Mouse (Mus musculus) urinary bladder, postnatal 10 days (tissue): ENCODE results near the gene Madcam1.
"Not testable (repeated sequence)": the region's sequence is repeated elsewhere in the genome, so short reads cannot be mapped to it uniquely, and the experiment has no call there.

ENCODE experiments used
- DNase-seq: peaks from one replicate; pipeline ENCODE4 v3.0.0; 2022; ENCODE audit warnings: low spot score

Gene Madcam1

GRCm38 (mm10) chr10:79689178-79689577 lies 24.8 kb downstream of the Madcam1 start:
- DNase-seq, result no peak

DNA sequence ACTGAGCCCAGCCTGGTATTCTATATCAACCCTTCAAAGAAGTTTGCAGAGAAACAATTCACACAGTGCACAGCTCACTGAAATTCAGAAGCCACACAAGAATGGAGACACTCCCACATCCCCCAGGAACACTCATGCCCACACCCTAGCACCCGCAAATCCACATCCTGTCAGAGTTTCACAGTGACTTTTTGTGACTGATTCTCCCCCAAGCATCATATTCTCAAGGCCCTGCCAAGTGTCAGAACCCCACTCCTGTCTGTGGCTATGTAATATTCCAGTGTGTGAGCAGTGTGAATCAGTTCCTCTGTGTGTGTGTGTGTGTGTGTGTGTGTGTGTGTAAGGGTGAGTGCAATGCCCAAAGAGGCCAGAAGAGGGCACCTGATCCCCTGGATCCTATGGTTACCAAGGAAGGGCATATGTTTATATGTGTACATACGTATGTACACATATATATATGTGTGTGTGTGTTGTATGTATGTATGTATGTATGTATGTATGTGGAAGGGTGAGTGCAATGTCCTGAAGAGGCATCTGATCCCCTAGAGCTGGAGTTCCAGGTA lies 27.7 kb downstream of the Madcam1 start:
- no peak for DNase-seq

DNA sequence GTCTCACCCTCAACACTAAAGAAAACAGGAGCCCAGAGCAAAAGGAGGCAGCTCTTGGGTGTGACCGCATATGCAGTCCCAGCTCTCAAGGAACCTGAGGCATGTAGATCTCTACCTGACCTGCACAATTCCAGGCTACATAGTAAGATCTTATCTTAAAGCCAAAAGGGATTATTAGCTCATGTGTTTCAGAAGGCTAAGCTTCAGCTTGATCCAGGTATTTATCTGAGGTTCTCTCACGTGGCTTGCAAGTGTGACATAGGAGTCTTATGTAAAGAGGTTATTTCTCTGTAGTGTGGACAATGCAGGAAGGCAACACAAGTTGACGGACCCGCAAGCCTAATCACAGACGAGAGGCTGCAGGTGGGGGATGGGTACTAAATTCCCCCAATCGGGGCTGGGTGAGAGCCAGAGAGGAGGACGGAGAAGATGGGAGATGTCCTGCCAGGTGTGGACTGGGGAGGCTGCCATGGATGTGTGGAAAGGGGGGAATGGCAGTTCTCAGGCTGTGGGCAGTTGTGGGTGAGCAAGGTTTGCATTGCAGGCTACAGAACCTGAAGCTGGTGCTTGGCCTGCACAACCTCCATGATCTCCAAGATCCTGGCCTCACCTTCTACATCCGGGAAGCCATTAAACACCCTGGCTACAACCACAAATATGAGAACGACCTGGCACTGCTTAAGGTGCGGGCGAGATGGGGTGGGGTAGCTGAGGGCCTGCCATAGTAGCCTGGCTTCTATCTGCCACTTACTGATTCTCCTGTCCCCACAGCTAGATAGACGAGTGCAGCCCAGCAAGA lies 29.4 kb downstream of the Madcam1 start:
- DNase-seq, result no peak

GRCm38 (mm10) chr10:79694379-79694655 lies 30.0 kb downstream of the Madcam1 start:
- no peak for DNase-seq

DNA sequence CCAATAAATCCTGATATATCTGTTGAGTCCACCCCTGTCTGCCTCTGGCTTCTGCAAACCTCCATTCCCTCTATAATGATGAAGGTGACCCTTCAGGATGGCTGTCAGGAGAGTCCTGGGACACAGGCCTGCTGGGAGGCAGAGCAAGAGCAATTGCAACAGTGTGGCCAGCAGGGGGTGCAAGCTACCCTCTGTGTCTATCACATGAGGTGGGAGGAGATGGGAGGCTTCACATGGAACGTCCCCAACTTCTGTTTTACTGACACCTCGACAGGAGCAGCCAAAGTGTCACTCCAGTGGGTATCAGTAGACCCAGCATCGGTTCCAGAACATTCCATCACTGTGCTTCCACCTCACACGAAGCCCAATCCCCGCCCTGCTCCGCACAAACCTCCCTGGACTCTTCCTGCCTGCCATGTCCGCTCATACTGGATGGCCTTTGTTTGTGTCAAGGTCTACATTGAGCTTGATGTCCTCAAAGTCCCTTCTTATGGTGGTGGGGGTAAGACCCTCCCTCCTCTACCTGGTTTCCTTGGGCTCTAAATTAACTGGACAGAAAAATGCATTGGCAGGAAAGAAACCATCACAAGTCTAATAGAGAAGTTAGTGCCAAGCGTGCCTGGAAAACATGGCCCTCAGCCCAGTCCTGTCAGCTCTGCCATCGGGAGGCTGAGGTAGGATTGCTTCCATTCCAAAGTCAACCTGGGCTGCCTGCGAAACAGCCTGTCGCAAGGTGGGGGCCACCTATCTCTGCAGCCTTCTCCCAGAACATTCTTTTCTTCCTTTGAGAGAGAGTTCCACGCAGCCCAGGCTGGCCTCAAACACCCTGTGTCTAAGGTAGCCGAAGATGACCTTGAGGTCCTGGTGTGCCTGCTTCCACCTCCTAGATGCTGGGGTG lies 31.1 kb downstream of the Madcam1 start:
- DNase-seq, result no peak

- no peak for DNase-seq
Measured at GRCm38 (mm10) chr10:79696129-79696651, 31.8 kb downstream of the Madcam1 start.

GRCm38 (mm10) chr10:79697916-79698315 lies 33.6 kb downstream of the Madcam1 start:
- DNase-seq, result no peak

DNA sequence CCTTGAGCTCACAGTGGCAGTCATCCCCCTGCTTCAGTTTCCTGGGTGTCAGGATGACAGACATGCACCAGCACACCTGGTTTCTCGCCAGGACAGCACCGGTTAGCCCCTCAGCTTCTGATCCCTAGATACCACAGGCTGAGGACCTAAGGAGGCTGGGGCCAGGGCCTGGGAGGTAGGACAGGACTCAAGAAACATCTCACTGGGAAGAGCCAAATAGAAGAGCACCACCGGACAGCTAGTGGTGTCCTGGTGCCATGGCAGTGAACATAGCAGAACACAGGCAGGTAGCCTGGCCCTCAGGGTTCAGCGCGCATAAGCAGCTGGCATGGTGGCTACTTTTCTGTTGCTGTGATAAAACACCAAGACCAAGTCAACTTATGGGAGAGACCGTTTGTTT lies 34.1 kb downstream of the Madcam1 start:
- no peak for DNase-seq

DNA sequence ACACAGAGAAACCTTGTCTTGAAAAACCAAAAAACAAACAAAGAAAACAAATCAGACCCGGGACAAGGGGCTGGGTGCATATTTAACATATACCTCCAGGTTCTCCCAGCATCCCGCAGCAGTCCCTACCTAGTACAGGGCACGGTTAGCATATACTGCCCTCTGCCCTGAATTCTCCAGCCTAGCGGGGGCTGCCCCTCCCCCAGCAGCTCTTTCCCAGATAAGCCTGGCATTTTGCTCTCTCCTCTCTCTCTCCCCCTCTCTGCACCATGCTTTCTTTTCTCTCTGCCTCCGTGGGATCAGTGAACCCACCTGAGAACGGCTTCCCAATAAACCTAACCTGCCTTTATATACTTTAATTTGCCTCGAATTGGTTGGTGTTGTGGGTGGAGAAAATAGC lies 36.3 kb downstream of the Madcam1 start:
- no peak for DNase-seq

DNA sequence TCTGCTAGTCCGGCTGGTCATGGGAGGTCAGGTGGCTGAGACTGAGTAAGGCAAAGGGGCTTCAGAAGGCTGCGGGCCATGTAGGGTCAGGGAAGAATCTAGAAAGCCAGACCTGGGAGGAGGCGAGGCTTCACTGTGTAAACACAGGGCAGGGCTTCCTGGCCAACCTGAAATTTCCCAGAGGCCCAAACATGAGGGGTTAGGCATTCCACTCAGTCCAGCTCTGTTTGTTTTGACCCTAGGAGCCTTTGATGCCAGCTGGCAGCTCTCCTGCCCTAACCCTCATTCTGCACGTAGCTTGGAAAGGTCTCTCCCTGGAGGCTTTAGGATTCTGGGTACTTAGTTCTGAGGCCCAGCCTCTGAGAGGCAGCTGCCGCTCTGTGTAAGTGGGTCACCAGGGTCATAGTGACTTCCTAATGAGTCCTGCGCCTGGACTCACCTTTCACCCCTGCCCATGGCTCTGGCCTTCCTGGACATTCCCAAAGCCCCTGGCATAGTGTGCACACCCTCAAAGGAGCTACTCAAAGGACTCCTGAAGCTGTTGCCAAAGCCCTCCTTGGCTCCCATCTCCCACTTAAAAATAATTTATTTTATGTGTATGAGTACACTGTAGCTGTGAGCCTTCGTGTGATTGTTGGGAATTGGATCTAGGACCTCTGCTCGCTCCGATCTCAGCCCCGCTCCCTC lies 37.2 kb downstream of the Madcam1 start:
- DNase-seq, result no peak

DNA sequence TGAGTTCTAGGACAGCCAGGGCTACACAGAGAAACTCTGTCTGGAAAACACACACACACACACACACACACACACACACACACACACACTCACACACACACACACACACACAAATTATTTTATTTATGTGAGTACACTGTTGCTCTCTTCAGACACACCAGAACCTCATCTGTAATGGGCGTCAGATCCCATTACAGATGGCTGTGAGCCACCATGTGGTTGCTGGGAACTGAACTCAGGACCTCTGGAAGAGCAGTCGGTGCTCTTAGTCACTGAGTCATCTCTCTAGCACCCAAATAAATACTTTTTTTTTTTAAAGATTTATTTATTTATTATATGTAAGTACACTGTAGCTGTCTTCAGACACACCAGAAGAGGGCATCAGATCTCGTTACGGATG lies 38.6 kb downstream of the Madcam1 start:
- DNase-seq, result not testable (repeated sequence)

DNA sequence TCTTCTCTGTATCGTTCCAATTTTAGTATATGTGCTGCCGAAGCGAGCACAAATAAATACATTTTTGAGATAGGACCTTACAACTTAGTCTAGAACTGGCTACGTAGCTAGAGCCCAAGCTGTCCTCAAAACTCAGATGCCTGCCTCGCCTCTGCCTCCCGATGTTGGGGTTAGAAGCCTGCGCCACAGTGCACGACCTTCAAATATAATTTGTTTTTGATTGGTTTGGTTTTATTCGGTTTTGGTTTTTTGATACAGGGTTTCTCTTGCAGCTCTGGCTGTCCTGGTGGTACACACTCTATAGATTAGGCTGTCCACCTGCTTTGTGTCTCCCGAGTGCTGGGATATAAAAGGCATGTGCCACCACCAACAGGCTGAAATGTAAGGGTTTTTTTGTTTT lies 39.2 kb downstream of the Madcam1 start:
- DNase-seq, result no peak

- peak; percentile 92 for DNase-seq
Measured at GRCm38 (mm10) chr10:79704065-79704969, 40.0 kb downstream of the Madcam1 start, which contains the start of gene Bsg. Gene Bsg (plus strand): TSS chr10:79704491.

GRCm38 (mm10) chr10:79704970-79705360 lies 40.6 kb downstream of the Madcam1 start:
- no peak for DNase-seq

DNA sequence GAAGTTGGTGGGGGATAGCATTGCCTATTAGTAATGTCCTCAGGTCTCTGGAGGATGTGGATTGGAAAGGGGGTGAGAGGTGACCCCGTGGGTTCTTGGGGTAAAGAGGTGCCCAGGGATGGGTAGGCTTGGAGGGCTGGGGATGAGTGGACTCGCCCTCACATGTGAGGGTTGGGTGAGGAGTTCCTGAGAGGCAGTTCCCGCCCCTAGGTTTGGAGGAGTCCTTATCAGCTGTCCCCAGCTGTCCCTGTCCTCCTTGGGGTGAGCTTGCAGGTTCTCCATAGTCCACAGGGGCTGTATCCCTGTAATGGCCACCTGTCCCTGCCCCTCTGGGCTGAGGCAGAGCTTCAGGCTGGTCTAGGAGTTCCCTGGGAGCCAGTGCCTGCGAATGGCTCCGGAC lies 41.6 kb downstream of the Madcam1 start:
- no peak for DNase-seq

DNA sequence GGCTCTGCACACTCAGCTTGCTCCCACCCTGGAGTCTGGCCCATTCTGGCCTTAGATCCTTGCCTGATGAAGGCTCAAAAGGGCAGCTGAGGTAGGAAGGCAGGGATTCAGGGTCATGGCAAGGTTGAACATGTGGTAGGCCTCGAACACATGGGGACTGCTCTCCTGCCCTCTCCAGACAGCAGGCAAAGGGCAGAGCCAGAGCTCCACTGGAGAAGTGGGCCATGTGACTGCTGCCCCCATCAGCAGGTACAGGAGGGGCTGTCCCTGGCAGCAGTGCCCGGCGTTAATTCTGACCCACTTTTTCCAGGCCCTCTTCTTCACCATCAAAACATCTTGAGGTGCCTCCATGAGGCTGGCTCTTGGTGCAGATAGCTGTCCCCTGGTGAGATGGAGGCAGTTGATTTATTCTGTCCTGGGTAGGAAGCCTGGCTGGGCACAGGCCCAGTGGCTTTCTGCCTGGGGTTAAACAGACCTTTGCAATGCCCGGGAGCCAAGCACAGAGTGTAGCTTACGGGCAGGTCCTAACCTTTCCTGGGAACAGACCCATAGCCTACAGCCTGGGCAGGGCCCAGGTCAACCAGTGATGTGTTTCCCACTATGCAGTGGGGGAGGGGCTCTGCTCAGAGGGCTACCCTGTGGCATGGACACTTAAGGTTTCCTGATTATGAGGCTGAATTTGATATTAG lies 42.2 kb downstream of the Madcam1 start:
- no peak for DNase-seq

DNA sequence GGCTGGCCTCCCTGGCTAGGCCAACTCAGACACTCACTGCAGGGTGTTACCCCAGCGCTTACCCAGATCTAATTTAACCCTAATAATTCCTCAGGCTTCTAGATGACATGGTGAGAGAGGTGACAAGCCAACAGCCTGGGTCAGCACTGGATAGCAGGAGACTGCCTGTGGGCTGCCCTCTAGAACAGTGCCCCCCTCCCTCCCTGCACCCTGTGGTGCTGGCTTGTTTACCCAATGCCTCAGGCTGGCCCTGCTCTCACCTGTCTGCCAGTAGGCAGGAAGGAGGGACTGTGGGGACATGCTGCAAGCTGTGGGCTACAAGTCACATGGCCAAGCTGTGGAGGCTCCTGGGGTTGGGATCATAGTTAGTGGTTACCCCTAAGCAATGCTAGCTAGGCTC lies 42.8 kb downstream of the Madcam1 start:
- no peak for DNase-seq

- no peak for DNase-seq
Measured at GRCm38 (mm10) chr10:79707759-79708158, 43.4 kb downstream of the Madcam1 start.

DNA sequence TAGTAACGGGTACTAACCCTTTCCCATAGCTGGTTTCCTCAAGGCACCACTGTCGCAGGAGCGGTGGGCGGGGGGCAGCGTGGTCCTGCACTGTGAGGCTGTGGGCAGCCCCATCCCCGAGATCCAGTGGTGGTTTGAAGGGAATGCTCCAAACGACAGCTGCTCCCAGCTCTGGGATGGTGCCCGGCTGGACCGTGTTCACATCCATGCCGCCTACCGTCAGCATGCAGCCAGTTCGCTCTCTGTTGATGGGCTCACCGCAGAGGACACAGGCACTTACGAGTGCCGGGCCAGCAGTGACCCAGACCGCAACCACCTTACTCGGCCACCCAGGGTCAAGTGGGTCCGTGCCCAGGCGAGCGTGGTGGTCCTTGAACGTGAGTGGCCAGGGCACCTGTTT lies 44.3 kb downstream of the Madcam1 start:
- DNase-seq, result no peak

DNA sequence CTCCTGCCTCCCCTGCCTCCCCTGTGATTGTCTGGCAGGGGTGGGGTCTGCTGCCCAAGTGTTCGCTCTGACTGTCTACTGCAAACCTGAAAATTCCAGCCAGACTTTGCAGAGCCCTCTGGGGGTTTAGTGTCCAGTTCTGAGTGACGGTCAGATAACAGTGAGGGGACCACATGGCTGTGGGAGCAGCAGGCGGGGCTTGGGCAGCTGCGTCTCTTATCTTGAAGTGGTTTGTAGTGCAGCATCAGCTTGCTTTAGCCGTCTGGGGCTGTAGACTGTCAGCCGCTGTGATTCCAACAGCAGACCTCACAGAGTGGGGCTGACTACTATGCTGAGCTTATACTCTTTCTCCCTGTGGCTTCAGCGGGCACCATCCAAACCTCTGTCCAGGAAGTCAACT lies 44.9 kb downstream of the Madcam1 start:
- DNase-seq, result no peak

GRCm38 (mm10) chr10:79712029-79712428 lies 47.7 kb downstream of the Madcam1 start:
- DNase-seq, result no peak
